Mouse (Mus musculus) liver, embryonic 14.5 days (tissue): ENCODE measurements around the gene Fbll1.

ENCODE experiments used
- CTCF ChIP-seq: IDR thresholded peaks from 2 replicates; pipeline ENCODE4 v1.5.1; 2016; ENCODE audit warnings: antibody characterized with exemption, low read depth, control low read depth
- EP300 ChIP-seq: IDR thresholded peaks from 2 replicates; pipeline ENCODE4 v1.6.1; 2016; ENCODE audit warnings: antibody characterized with exemption, low read depth

DNA sequence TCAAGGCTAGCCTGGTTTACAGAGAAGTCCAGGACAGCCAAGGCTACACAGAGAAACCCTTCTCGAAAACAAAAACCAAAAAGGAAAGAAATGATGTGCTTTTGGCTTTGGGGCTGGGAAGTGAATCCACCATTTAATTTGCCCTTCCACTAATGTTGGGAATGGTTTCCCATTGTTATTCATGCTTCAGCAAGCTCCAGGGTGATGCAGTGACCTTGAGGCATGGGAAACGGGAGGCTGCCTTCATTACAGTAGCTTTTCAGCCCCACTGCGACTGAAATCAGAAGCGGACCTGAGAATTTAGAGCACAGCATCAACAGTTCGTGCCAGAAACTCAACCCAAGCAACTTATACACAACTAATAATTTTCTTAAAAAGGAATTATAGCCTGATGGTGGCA is 2.6 kb upstream of the Fbll1 start:
- no peak for TF ChIP-seq EP300
- no peak for TF ChIP-seq CTCF
